Mouse (Mus musculus): ENCODE results near the gene Grin1. TPM values are rescaled to one million over a fixed set of nuclear protein-coding genes. Genes with fewer than 3 reads are reported as not detected.
A peak's percentile ranks its signal among the peaks of the same experiment; 100 is the strongest.

Gene Grin1
- total RNA-seq, 2 experiments from 2014 or later, result 345 to 348 TPM

DNA sequence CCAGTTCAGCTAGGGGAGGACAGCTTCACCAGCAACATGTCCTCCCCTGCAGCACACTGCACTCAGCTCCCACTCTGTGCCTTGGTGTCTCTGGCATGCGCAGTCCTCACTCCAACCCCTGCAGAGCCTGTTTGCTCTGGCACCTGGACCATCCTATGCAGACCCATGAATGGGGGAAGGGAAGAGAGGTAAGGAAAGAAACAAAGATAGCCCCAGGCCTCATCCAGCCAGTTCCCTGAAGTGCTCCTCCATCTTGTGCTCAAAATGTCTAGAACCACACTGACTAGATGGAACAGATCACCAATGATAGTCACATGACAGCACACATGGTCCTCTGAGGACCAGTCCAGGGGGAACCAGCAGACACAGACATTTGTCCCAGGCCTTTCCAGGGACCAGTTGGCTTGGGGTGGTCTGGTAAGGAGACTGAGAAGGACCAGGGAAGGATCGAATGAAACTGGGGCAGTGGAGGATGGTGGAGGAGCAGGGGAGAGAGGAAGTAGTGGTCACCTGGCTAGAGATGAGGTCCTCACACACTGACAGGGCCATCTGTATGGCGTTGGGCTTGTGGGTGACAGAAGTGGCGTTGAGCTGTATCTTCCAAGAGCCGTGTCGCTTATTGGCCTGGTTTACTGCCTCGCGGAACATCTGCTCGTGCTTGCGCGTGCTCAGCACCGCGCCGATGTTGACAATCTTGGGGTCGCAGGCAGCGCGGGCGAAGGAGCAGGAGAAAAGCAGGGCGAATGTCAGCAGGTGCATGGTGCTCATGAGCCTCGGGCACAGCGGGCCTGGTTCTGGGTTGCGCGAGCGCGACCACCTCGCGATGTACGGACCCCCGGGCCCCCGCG lies 644 bp downstream of the Grin1 start:
- DNase-seq (ENCODE audit: low spot score in 2 of 2), result peak in 1 of 2 experiments; percentile 32

DNA sequence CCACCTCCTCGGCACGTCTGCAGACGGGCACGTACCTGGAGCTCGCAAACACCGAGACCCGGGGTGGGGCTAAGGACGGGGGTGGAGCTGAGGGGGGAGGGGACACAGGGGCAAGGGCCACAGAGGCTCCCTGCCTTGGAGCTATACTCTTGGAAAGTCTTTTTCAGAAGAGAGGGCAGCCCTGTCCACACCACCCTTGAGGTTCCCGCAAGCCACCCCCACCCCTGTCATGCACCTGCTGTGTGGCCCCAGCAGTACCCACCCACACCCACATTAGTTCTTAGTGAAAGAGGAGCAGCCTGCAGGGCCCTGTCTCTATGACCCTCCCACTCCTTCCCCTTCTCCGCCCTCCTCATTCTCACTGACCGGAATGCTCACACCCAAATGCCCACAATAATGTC lies 7.5 kb downstream of the Grin1 start:
- DNase-seq (ENCODE audit: low spot score in 2 of 2), result no peak

DNA sequence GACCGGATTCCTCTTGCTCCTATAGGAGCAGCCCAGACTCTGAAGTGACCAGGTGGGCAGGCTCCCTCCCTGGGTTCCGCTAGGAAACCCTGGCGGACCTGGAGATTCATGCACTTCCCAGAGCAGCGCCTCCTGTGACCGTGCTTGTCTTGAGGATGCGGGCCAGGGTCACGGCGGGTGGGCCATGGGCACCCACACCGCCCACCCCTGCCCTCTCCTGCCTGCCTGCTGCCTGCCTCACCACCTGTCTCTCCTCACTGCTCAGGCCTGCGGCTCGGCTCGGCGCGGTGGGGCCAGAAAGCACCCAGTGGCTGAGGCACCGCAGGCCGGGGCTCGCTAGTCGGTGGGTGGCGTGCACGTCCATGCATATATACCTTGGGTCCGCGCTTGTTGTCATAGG lies 8.0 kb downstream of the Grin1 start:
- no peak for DNase-seq (ENCODE audit: low spot score in 2 of 2)

DNA sequence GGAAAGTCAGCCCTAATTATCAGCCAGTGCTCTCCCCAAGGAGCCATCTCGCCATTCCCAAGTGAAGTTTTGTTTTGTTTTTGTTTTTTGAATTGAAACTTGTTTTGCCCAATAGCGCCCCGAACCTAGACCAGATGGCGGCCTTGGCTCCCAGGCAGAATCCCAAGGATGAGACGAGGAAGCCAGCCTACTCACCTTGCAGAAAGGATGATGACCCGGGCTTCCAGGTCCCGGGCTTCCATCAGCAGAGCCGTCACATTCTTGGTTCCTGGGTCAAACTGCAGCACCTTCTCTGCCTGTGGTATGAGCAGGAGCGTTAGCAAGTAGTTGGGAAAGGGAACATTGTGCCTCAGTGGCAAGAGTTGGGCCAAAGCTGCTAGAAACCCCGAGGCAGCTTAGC lies 8.8 kb downstream of the Grin1 start:
- no peak for DNase-seq (ENCODE audit: low spot score in 2 of 2)

DNA sequence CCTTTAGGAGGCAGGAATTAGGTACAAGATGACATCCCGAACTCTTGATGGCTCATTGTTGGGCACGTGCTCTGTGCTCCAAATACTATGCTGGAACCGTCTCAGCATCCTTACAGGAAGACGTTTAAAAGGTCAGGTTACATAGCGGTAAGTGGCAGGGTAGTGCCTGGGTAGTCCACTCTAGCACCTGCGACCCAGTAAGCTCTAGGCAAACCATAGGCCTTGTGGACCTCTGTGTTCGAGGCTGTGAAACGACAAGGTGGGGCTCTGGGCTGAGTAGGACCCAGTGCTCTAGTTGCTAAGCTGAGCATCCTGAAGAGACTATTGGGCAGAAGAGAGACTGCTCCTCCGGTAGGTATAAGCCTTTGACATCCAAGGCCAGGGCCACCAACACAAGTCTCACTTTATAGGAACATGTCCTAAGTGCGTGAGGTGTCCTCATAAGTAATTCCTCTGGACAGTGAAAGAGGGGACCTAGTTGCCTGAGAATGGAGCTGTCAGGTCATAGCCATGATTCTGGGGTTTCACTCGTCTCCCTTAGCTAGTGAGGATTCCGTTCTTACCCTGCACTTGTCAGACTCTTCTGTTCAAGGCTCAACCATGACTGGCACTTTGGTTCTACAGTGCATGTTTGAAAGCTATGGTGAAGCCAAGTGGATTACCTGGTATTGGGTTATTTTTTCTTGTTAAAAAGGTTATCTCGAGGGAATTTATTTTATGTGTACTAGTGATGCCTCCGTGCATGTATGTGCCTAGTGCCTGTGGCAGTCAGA lies 13.2 kb downstream of the Grin1 start:
- no peak for DNase-seq (ENCODE audit: low spot score in 2 of 2)

DNA sequence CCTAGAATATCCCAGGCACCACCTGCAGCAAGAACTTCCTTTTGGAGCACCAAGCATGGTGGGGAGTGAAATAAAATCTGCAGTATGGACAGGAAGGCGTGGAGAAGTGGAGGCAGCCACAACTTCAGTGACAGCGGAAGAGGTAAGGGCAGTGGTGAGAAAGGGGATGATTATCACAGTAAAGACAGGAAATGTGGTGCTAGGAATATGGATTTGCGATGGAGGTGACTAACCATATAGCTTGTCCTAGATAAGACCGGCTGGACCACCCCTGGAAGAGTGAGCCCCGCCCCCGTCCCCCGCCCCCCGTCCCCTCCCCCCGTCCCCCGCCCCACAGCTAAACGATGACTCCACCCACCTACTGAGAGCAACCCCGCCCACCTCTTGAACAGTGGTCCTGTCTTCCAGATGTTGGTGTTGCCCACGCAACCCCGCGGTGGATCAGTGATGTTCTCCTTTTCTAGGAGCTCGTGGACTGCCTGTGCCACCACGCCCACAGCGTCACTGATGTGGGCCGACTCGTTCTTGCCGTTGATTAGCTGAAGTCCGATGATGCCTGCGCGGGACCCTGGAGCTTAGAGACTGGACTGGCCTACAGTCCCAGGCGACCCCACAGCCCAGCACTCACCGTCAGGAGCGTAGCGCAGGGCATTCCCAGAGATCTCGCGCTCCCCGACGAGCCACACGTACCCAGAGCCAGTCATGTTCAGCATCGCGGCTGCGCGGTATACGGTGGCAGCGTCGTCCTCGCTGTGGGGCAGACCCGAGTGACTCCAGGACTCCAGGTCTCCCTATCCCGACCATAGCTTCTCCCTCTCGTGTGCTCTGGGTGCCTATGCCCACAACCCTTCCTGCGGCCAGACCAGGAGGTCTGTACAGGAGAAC lies 14.1 kb downstream of the Grin1 start:
- DNase-seq (ENCODE audit: low spot score in 2 of 2), result peak; percentile 49 to 64

DNA sequence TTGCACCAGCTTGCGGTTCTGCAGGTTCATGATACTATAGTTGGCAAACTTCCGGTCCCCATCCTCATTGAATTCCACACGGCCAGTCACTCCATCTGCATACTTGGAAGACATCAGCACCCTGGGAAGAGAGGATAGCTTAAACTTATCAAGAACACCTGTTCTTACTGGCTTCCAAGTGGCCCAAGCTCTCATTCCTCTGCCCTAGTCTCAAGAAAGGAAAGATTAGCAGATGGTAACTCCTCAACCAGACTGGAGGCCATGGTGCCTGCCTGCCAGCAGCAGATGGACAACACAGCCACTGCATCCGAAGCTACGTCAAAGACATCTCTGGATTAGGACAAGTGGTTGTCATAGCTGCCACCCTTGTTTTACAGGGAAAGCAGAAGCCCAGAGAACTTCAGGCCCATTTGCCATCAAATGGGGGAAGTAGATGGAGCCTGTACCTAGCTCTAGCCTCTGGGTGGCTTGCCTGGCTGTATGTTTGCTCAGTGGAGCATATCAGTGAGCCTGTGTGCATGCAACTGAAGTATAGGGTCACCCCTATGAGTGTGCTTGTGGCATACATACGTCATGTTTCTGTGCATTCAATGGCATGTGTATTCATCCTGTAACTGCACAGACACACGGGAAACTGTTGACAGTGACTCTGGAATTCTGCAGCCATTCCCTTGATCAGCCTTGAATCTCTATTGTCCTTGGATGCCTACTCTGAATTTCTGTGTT lies 14.9 kb downstream of the Grin1 start:
- no peak for DNase-seq (ENCODE audit: low spot score in 2 of 2)

DNA sequence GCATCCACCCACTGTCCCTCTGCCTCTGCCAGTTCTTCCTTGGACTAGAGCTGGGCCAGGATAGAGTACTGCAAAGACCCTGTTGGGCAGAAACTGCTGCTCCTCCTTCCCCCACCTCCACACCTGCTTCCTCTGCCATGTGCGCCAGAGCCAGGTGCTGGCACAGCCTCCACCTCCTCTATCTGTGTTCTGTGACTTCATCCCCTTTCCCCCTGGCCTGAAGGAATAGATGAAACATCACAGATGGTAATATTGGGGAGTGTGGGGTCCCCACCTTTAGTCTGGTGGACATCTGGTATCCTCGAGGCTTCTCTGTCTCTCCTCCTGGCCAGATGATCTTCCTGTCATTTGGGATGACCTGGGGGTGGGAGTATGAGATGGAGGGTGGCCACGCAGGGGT lies 15.5 kb downstream of the Grin1 start:
- no peak for DNase-seq (ENCODE audit: low spot score in 2 of 2)

DNA sequence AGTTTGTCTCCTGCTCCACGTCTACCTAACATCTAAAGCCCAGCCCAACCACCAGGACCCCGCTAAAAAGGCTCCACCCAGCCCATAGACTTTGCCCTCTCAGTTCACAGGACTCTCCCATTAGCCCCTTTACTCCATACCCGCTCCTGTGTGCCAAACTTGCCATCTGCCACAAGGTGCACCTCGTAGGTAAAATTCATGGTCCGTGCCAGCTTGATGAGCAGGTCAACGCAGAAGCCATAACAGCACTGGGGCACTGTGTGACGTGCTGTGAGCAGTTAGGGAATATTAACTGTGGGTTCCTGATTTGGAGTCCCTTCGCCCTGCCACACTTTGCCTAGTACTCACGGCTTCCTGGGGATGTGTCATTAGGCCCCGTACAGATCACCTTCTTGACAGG lies 20.9 kb downstream of the Grin1 start:
- DNase-seq (ENCODE audit: low spot score in 2 of 2), result no peak

DNA sequence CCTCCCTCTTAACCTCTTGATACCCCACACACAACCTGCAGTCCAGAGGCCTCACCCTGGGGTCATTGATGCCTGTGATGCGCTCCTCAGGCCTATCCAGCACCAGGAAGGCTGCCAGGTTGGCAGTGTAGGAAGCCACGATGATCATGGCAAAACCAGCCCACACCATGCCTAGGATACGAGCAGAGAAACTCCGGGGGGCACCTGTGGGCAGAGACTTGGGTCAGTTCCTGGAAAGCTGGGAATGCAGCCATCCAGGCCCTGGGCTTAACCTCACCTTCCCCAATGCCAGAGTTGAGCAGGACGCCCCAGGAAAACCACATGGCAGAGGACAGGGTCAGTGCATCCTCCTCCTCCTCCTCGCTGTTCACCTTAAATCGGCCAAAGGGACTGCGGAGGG lies 21.9 kb downstream of the Grin1 start:
- no peak for DNase-seq (ENCODE audit: low spot score in 2 of 2)

DNA sequence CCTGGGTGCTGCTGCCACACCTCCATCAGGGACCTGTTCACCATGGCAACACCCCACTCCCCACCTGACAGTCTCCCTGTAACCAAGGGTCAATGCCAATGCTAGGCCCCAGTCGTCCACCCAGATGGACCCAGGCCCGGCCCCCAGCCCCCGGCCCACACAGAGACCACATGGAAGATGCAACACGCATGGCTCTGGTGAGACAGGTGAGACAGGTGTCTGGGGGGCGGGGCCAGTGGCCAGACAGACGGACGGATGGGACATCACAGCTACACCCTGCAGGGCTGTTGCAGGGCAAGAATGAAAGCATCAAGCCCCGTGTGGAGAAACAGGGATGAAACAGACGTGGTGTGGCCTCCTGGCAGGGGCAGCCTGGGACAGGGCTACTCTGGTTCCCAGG lies 25.3 kb downstream of the Grin1 start:
- no peak for DNase-seq (ENCODE audit: low spot score in 2 of 2)

DNA sequence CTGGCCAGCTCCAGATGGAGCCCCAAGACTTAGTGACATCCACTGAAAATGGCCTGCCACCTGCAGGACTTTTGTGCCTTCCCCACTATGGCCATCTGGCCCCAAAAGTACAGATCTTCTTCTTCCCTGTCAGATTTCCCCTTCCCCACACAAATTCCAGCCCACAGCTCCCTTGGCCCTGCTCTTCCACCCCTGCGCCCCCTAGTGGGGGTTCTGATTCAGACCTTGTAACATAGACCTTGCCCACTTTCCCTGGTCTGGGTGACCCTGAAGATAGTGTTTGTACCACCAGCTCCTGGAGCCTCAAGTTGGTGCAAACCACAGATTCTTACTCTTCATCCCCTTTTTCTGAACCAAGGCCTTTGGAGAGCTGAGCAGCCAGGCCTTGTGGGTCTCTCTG lies 26.1 kb downstream of the Grin1 start:
- DNase-seq (ENCODE audit: low spot score in 2 of 2), result peak; percentile 78 to 84

DNA sequence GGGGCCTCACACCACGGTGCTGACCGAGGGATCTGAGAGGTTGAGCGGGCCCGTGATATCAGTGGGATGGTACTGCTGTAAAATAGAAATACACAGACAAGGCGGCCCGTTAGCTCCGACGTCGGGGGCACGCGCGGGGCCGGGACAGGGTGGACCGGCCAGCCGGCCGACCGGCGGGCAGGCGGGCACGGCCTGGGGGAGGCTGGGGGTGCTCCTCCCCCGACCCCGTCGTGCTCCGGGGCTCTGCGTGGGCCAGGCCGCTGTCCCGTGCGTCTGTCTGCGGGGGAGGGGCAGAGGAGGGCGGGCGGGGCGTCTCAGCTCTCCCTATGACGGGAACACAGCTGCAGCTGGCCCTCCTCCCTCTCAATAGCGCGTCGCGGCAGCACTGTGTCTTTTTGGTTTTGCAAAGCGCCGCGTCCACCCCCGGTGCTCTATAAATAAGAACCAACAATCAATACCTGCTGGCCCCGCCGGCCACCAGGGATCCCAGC lies 26.9 kb downstream of the Grin1 start:
- DNase-seq (ENCODE audit: low spot score in 2 of 2), result peak in 1 of 2 experiments; percentile 30

DNA sequence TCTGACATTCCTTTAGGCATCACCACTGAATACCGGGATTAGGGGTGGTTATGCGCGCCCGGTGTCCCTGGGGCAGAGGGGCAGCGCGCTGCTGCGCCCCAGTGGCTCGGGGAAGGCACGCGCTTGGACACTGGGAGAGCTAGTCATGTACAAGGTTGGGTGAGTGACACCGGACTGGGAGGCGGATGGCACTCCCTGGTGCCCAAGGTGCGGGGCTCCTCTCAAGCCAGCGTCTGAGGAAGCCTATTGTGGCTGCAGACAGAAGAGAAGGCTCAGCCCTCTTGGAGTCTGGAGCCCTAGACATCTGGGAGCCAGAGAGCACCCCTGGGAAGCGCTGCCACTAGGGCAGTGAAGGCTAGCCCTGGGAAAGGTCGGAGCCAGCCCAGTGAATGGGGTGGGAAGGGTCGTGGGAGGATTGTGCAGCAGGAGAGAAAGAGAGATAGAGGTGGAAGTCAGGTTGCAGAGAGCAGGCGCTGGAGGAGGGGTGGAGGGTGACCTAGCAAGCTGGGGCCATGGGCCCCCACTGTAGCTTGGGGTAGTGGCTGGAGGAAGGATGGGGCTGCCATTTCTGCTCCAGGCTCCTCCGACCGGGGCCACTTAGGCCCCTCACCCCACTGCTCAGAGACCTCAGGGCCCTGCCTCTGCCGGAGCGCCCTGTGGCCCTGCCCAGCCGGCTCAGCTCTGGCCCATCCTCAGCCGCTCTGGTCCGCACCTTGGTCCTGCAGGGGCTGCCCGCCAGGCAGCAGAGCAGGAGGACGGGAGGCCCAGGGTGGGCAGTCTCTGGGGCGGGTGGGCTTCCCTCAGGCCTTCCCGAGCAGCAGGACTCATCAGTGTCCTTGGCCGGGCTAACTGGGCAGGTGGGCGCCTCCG lies 27.6 kb downstream of the Grin1 start:
- DNase-seq (ENCODE audit: low spot score in 2 of 2), result peak in 1 of 2 experiments; percentile 19

DNA sequence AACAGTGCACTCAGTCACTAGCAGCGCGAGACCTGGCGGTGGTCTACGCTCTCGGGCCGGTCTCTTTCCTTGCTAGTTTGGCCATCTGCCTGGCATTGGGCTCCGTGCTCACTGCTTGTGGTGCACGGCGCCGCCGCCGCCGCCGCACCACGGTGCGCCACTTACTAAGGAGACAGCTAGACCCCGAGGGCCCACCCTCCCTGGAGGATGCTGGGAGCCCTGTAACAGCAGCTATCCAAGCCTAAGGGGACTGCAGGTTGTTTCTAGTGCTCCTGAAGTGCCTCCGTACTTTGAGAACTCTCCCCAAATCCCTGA lies 28.2 kb downstream of the Grin1 start:
- DNase-seq (ENCODE audit: low spot score in 2 of 2), result peak; percentile 59 to 68

DNA sequence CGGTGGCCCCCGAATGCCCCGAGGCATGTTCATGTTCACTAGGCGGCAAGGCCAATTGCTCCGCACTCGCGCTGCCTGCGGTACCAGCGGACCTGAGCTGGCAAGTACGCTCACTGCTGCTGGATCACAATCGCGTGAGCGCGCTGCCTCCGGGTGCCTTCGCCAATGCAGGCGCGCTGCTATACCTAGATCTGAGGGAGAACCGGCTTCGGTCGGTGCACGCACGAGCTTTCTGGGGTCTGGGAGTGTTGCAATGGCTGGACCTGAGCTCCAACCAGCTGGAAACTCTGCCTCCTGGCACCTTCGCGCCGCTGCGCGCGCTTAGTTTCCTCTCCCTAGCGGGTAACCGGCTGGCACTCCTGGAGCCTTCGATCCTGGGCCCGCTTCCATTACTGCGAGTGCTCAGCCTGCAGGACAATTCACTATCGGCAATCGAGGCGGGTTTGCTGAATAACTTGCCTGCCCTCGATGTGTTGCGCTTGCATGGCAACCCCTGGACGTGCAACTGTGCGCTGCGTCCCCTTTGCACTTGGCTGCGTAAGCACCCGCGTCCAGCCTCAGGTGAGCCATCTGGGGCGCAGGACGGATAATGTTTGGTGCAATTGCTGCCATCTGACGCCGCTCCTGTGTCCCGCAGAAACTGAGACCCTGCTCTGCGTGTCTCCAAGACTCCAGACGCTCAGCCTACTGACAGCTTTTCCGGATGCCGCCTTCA lies 28.7 kb downstream of the Grin1 start:
- DNase-seq (ENCODE audit: low spot score in 2 of 2), result peak; percentile 68 to 74

DNA sequence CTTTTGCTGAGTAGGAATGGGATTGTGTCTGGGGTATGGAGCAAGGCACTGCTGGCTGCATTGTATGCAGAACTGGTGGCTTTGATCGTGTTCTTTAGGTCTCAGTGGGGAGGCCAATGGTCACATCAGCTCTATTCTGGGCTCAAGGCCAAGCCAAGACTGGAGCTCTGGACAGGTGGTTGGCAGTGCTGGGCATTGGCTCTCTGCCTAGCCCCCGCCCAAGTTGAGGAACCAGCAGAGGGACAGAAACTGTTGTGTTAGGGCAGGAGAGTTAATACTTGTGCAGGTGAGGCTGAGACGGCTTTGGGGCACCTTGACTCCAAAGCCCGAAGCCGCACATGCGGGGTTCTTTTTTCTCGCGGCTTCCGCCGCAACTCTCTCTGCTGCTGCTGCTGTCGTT lies 29.3 kb downstream of the Grin1 start, which contains the start of gene Lrrc26:
Gene Lrrc26, plus strand, starts transcription at position 265 of the 400 bp plus-strand sequence.
- peak; percentile 24 to 47 for DNase-seq (ENCODE audit: low spot score in 2 of 2)

DNA sequence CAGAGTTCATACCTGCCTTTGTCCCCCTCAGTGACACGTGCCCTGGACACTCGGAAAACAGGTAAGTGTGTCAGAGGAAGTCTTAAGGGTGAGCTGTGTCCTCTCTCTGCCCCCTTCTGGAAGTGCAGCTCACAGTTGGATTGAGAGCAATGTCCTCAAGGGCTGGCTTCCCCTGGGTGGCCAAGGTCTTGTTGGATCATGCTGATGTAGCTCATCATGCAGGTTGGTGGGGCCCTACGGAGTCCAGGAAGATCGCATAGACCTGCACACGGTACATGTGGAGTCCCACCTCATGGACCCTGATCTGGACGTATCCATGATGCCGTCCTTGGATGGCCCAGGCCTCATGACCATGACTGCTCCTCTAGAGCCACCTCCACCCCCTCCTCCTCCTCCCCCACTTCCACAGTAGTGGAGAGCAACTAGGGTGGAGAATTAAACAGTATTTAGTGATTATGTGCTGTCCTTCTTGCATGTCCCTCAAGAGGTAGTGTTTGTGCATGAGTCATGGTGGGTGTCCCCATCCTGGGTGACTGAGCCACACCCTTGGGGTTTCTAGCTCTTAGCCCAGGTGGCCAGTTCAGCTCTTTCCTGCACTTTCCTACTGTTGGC lies 30.1 kb downstream of the Grin1 start:
- DNase-seq (ENCODE audit: low spot score in 2 of 2), result no peak

Data from layer of hippocampus, postnatal 10 days (tissue).